Mouse (Mus musculus) heart, embryonic 16.5 days (tissue): ENCODE measurements at regions not wholly inside any gene's neighbourhood (a gene's known extent, or its start where the extent isn't known, plus 50 kb on each side); places are given as distances from the start of the nearest gene placed in this dataset.

Experiments used
- ATAC-seq: fragments of 200-750 bp; cut with Nextera tagmentation; replicated peaks from 2 replicates; pipeline ENCODE4 v1.8.0; 2017; ENCODE audit warnings: moderate number of reproducible peaks; ENCODE audit not compliant: insufficient read depth, low FRiP score; ENCODE audit errors: extremely low read depth
- H3K27ac ChIP-seq: fragments of 300-500 bp; sonication (generic); 2 replicates; pipeline ENCODE4 v1.5.1; 2014; ENCODE audit warnings: mild to moderate bottlenecking, low read length, control low read depth, moderate library complexity
- H3K27me3 ChIP-seq: fragments of 300-500 bp; sonication (generic); 2 replicates; pipeline ENCODE4 v1.6.1; 2014; ENCODE audit warnings: low read length, mixed read lengths; ENCODE audit not compliant: control insufficient read depth, insufficient read depth
- H3K36me3 ChIP-seq: fragments of 300-500 bp; sonication (generic); 2 replicates; pipeline ENCODE4 v1.6.1; 2014; ENCODE audit not compliant: control insufficient read depth, insufficient read depth
- H3K4me1 ChIP-seq: fragments of 300-500 bp; sonication (generic); 2 replicates; pipeline ENCODE4 v1.6.1; 2014; ENCODE audit warnings: low read length, mixed read lengths; ENCODE audit not compliant: control insufficient read depth, insufficient read depth
- H3K4me2 ChIP-seq: fragments of 300-500 bp; sonication (generic); 2 replicates; pipeline ENCODE4 v1.6.1; 2014; ENCODE audit warnings: low read depth, mild to moderate bottlenecking, control low read depth, low read length
- H3K4me3 ChIP-seq: fragments of 300-500 bp; sonication (generic); 2 replicates; pipeline ENCODE4 v1.5.1; 2014; ENCODE audit warnings: mild to moderate bottlenecking, control low read depth, low read length
- H3K9ac ChIP-seq: fragments of 300-500 bp; sonication (generic); 2 replicates; pipeline ENCODE4 v1.6.1; 2014; ENCODE audit warnings: low read length, control low read depth
- H3K9me3 ChIP-seq: fragments of 300-500 bp; sonication (generic); replicated peaks from 2 replicates; pipeline ENCODE4 v1.6.1; 2016; ENCODE audit warnings: low read length; ENCODE audit not compliant: control insufficient read depth
- WGBS: fragments of 180-500 bp; shearing (Covaris S2); extraction: QIAGEN DNeasy Blood & Tissue Kit; methylation state at CpG from one replicate; pipeline ENCODE4 v1.1.7; 2014; 5-methylcytosine and 5-hydroxymethylcytosine counted together

GRCm38 (mm10) chrX:60833456-60833855 lies 59.8 kb downstream of the Sox3 start:
- WGBS: 81% methylated on average over 6 of the region's 6 CpGs
- H3K27ac ChIP-seq: no peak overlapping the region
- no peaks in the 10 kb centered on the region for H3K36me3 ChIP-seq
- H3K4me3 ChIP-seq: no peak overlapping the region
- ATAC-seq: no peak
- H3K9me3 ChIP-seq: no peaks in the 10 kb centered on the region
- no peak overlapping the region for H3K9ac ChIP-seq
- no peaks in the 10 kb centered on the region for H3K4me1 ChIP-seq
- no peak overlapping the region for H3K4me2 ChIP-seq
- no peaks in the 10 kb centered on the region; the same call in 1 of the 2 replicates for H3K27me3 ChIP-seq

GRCm38 (mm10) chrX:60831330-60832027 lies 61.8 kb downstream of the Sox3 start:
- Histone ChIP-seq H3K27ac (no peak overlapping the region), H3K9ac (no peak overlapping the region), H3K9me3 (no peaks in the 10 kb centered on the region), H3K36me3 (no peaks in the 10 kb centered on the region), H3K4me1 (no peaks in the 10 kb centered on the region), H3K4me2 (no peak overlapping the region), H3K27me3 (no peaks in the 10 kb centered on the region; the same call in 1 of the 2 replicates), H3K4me3 (no peak overlapping the region)
- no peak for ATAC-seq
- WGBS: 39% methylated on average over 21 of the region's 22 CpGs

- peak; percentile 83 for ATAC-seq
- WGBS: 51% methylated on average over 9 of the region's 9 CpGs
- H3K4me2 ChIP-seq: no peak overlapping the region
- H3K27me3 ChIP-seq: no peaks in the 10 kb centered on the region; the same call in 1 of the 2 replicates
- H3K4me3 ChIP-seq: no peak overlapping the region
- no peaks in the 10 kb centered on the region for H3K9me3 ChIP-seq
- H3K4me1 ChIP-seq: peaks cover 2% of the 10 kb centered on the region; the same call in 1 of the 2 replicates
- H3K9ac ChIP-seq: no peak overlapping the region
- H3K36me3 ChIP-seq: no peaks in the 10 kb centered on the region
- H3K27ac ChIP-seq: no peak overlapping the region
These were observed 67.8 kb downstream of the Sox3 start for GRCm38 (mm10) chrX:60825181-60826080.

GRCm38 (mm10) chrX:60798567-60798966 lies 94.7 kb downstream of the Sox3 start:
- WGBS: 73% methylated on average over 5 of the region's 5 CpGs
- no peaks in the 10 kb centered on the region for H3K4me1 ChIP-seq
- H3K4me2 ChIP-seq: no peak overlapping the region
- no peak overlapping the region for H3K4me3 ChIP-seq
- no peaks in the 10 kb centered on the region for H3K9me3 ChIP-seq
- no peak overlapping the region for H3K9ac ChIP-seq
- no peaks in the 10 kb centered on the region for H3K36me3 ChIP-seq
- H3K27ac ChIP-seq: no peak overlapping the region
- ATAC-seq: no peak
- no peaks in the 10 kb centered on the region for H3K27me3 ChIP-seq

GRCm38 (mm10) chrX:60780766-60781165 lies 112.5 kb downstream of the Sox3 start:
- H3K9ac ChIP-seq: no peak overlapping the region
- H3K4me2 ChIP-seq: no peak overlapping the region; the same call in 1 of the 2 replicates
- H3K4me1 ChIP-seq: no peaks in the 10 kb centered on the region; the same call in 1 of the 2 replicates
- H3K4me3 ChIP-seq: no peak overlapping the region
- ATAC-seq: no peak
- no peaks in the 10 kb centered on the region for H3K9me3 ChIP-seq
- no peaks in the 10 kb centered on the region for H3K27me3 ChIP-seq
- H3K27ac ChIP-seq: no peak overlapping the region
- 30% methylated on average over 5 of the region's 5 CpGs for WGBS
- no peaks in the 10 kb centered on the region for H3K36me3 ChIP-seq

GRCm38 (mm10) chrX:60780161-60780560 lies 113.1 kb downstream of the Sox3 start:
- no peak overlapping the region for H3K4me3 ChIP-seq
- H3K27me3 ChIP-seq: no peaks in the 10 kb centered on the region
- H3K9me3 ChIP-seq: no peaks in the 10 kb centered on the region
- WGBS: 30% methylated on average over 2 of the region's 2 CpGs
- no peaks in the 10 kb centered on the region; the same call in 1 of the 2 replicates for H3K4me1 ChIP-seq
- ATAC-seq: no peak
- no peaks in the 10 kb centered on the region for H3K36me3 ChIP-seq
- no peak overlapping the region for H3K27ac ChIP-seq
- H3K9ac ChIP-seq: no peak overlapping the region
- no peak overlapping the region for H3K4me2 ChIP-seq

GRCm38 (mm10) chrX:60773645-60774044 lies 119.6 kb downstream of the Sox3 start:
- WGBS: 41% methylated on average over 5 of the region's 5 CpGs
- no peak overlapping the region for H3K4me2 ChIP-seq
- peak; percentile 67 for ATAC-seq

GRCm38 (mm10) chrX:60772439-60772838 lies 120.8 kb downstream of the Sox3 start:
- Histone ChIP-seq H3K4me1 (no peaks in the 10 kb centered on the region), H3K4me2 (no peak overlapping the region), H3K4me3 (no peak overlapping the region), H3K27me3 (no peaks in the 10 kb centered on the region), H3K27ac (no peak overlapping the region), H3K36me3 (no peaks in the 10 kb centered on the region), H3K9ac (no peak overlapping the region), H3K9me3 (no peaks in the 10 kb centered on the region)
- WGBS: 41% methylated on average over 1 of the region's 1 CpGs
- no peak for ATAC-seq

More at GRCm38 (mm10) chrX:60773645-60774044, 119.6 kb downstream of the Sox3 start:
- no peaks in the 10 kb centered on the region for H3K4me1 ChIP-seq
- H3K27ac ChIP-seq: no peak overlapping the region
- H3K36me3 ChIP-seq: no peaks in the 10 kb centered on the region
- H3K4me3 ChIP-seq: no peak overlapping the region
- no peak overlapping the region for H3K9ac ChIP-seq
- no peaks in the 10 kb centered on the region for H3K27me3 ChIP-seq
- no peaks in the 10 kb centered on the region for H3K9me3 ChIP-seq

GRCm38 (mm10) chrX:60750456-60750855 lies 142.8 kb downstream of the Sox3 start:
- Histone ChIP-seq H3K4me3 (no peak overlapping the region), H3K36me3 (no peaks in the 10 kb centered on the region), H3K27me3 (no peaks in the 10 kb centered on the region), H3K9me3 (no peaks in the 10 kb centered on the region), H3K27ac (no peak overlapping the region), H3K4me2 (no peak overlapping the region), H3K9ac (no peak overlapping the region), H3K4me1 (no peaks in the 10 kb centered on the region)
- 63% methylated on average over 5 of the region's 5 CpGs for WGBS
- ATAC-seq: no peak
